Mouse (Mus musculus): Measurements from ENCODE around the gene Ndufa7.

The Ndufa7 gene

GRCm38 (mm10) chr17:33824084-33824996 is at the start of gene Ndufa7, which contains the start of gene Rps28:
Ndufa7 (plus strand) TSS chr17:33824572.
Rps28 (minus strand) TSS chr17:33824562.
- DNase-seq (ENCODE audit: inconsistent age in 2 of 2, low spot score in 1 of 2): peak; percentile 98 to 100

- DNase-seq (ENCODE audit: inconsistent age in 2 of 2, low spot score in 1 of 2): no peak
These were observed 49.7 kb upstream of the Ndufa7 start for GRCm38 (mm10) chr17:33774573-33775155.

GRCm38 (mm10) chr17:33775287-33775686 is 49.1 kb upstream of the Ndufa7 start:
- DNase-seq (ENCODE audit: inconsistent age in 2 of 2, low spot score in 1 of 2): no peak

GRCm38 (mm10) chr17:33779271-33779966 is 45.0 kb upstream of the Ndufa7 start:
- DNase-seq (ENCODE audit: inconsistent age in 2 of 2, low spot score in 1 of 2): peak; percentile 92 to 96

GRCm38 (mm10) chr17:33779967-33780295 is 44.4 kb upstream of the Ndufa7 start:
- DNase-seq (ENCODE audit: inconsistent age in 2 of 2, low spot score in 1 of 2): peak in 1 of 2 experiments; percentile 58

- peak; percentile 63 to 76 for DNase-seq (ENCODE audit: inconsistent age in 2 of 2, low spot score in 1 of 2)
These were observed 43.9 kb upstream of the Ndufa7 start for GRCm38 (mm10) chr17:33780431-33780830.

GRCm38 (mm10) chr17:33781124-33781977 is 43.0 kb upstream of the Ndufa7 start, which contains the start of gene Angptl4:
Angptl4 (minus strand) TSS chr17:33781830.
- DNase-seq (ENCODE audit: inconsistent age in 2 of 2, low spot score in 1 of 2): peak; percentile 89 to 94

GRCm38 (mm10) chr17:33782067-33782466 is 42.3 kb upstream of the Ndufa7 start:
- DNase-seq (ENCODE audit: inconsistent age in 2 of 2, low spot score in 1 of 2): no peak

GRCm38 (mm10) chr17:33783408-33783807 is 41.0 kb upstream of the Ndufa7 start:
- peak; percentile 93 to 95 for DNase-seq (ENCODE audit: inconsistent age in 2 of 2, low spot score in 1 of 2)

- DNase-seq (ENCODE audit: inconsistent age in 2 of 2, low spot score in 1 of 2): peak in 1 of 2 experiments; percentile 42
These were observed 39.4 kb upstream of the Ndufa7 start for GRCm38 (mm10) chr17:33784939-33785338.

GRCm38 (mm10) chr17:33786375-33786774 is 38.0 kb upstream of the Ndufa7 start:
- DNase-seq (ENCODE audit: inconsistent age in 2 of 2, low spot score in 1 of 2): no peak

GRCm38 (mm10) chr17:33788732-33789131 is 35.6 kb upstream of the Ndufa7 start:
- DNase-seq (ENCODE audit: inconsistent age in 2 of 2, low spot score in 1 of 2): peak in 1 of 2 experiments; percentile 71

- DNase-seq (ENCODE audit: inconsistent age in 2 of 2, low spot score in 1 of 2): peak in 1 of 2 experiments; percentile 76
These were observed 26.1 kb upstream of the Ndufa7 start for GRCm38 (mm10) chr17:33798306-33798705.

GRCm38 (mm10) chr17:33799277-33799676 is 25.1 kb upstream of the Ndufa7 start:
- no peak for DNase-seq (ENCODE audit: inconsistent age in 2 of 2, low spot score in 1 of 2)

- DNase-seq (ENCODE audit: inconsistent age in 2 of 2, low spot score in 1 of 2): peak in 1 of 2 experiments; percentile 39
These were observed 22.2 kb upstream of the Ndufa7 start for GRCm38 (mm10) chr17:33802221-33802620.

GRCm38 (mm10) chr17:33804205-33804604 is 20.2 kb upstream of the Ndufa7 start:
- DNase-seq (ENCODE audit: inconsistent age in 2 of 2, low spot score in 1 of 2): no peak

- DNase-seq (ENCODE audit: inconsistent age in 2 of 2, low spot score in 1 of 2): no peak
These were observed 19.6 kb upstream of the Ndufa7 start for GRCm38 (mm10) chr17:33804745-33805144.

- DNase-seq (ENCODE audit: inconsistent age in 2 of 2, low spot score in 1 of 2): peak; percentile 35 to 78
These were observed 17.0 kb upstream of the Ndufa7 start for GRCm38 (mm10) chr17:33807181-33807888.

GRCm38 (mm10) chr17:33808192-33808591 is 16.2 kb upstream of the Ndufa7 start:
- DNase-seq (ENCODE audit: inconsistent age in 2 of 2, low spot score in 1 of 2): peak; percentile 50 to 90

Data from adrenal gland, adult (tissue).